Mouse (Mus musculus): ENCODE data around the gene Ank2. TPM values are rescaled to one million over a fixed set of nuclear protein-coding genes. Genes with fewer than 3 reads are reported as not detected.
"Not testable (repeated sequence)": the region's sequence is repeated elsewhere in the genome, so short reads cannot be mapped to it uniquely, and the experiment has no call there.

The Ank2 gene
- total RNA-seq, 2 experiments from 2014 or later: 0.73 TPM; not detected in 1

- no peak for ATAC-seq (replicated peaks; ENCODE audit: poor library complexity, severe bottlenecking)
Observed at GRCm38 (mm10) chr3:127433291-127433690, 65.9 kb downstream of the Ank2 start.

GRCm38 (mm10) chr3:127429866-127430265 is 69.3 kb downstream of the Ank2 start:
- no peak for ATAC-seq (replicated peaks; ENCODE audit: poor library complexity, severe bottlenecking)

GRCm38 (mm10) chr3:127428527-127428926 is 70.6 kb downstream of the Ank2 start:
- ATAC-seq (replicated peaks; ENCODE audit: poor library complexity, severe bottlenecking): peak; percentile 63

GRCm38 (mm10) chr3:127416950-127417349 is 82.2 kb downstream of the Ank2 start:
- ATAC-seq (replicated peaks; ENCODE audit: poor library complexity, severe bottlenecking): no peak

GRCm38 (mm10) chr3:127414438-127414837 is 84.7 kb downstream of the Ank2 start:
- no peak for ATAC-seq (replicated peaks; ENCODE audit: poor library complexity, severe bottlenecking)

GRCm38 (mm10) chr3:127408684-127409550 is 90.2 kb downstream of the Ank2 start:
- peak; percentile 98 for ATAC-seq (replicated peaks; ENCODE audit: poor library complexity, severe bottlenecking)

DNA sequence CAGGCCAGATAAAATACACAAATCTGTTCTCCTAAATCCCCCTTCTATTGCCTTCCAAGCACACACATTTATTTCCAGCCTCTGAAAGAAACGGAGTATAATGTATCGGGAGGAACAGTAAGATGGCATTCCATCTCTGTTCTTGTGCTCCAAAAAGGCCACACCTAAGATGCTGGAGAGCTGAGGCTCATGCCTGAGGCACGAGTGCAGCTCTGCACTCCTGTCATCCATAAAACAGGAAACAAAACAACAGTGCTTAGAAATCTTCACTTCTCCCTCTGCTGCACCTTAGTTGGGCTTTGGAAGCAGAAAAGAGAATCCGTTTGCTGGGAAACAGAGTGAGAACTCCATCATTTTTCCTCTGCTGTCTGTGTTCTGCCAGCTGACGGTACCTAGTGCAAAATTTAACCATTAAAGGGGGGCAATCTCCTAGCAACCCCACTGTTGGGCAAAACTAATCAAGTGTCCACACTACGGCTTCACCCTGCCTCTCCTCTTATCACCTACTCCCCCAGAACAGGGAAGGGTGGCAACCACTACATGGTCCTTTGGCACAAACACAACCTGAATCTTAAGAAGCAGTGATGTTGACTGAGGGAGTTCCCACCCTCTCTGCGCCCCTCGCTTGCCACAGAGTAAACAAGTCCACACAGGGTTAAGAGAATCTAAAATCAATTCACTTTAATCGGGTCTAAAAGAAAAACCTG is 91.1 kb downstream of the Ank2 start:
- no peak for ATAC-seq (replicated peaks; ENCODE audit: poor library complexity, severe bottlenecking)

DNA sequence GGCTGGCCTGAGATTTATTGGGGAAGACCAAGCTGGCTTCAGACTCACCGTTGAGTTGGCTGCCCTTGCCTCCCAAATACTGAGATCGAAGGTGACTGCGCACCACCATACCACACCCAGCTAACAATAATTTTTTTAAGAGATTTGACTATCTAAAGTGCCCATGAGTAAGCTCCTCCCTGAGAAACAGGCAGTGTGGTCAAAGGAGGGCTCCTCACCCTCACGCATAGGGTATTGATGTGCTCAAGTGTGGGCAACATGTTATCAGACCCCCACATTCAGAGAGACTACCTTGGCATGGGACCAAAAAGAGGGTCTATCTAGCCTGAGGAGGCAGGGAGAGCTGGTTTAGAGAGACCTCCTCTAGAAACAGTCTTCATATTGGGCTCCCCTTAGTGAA is 92.3 kb downstream of the Ank2 start:
- no peak for ATAC-seq (replicated peaks; ENCODE audit: poor library complexity, severe bottlenecking)

DNA sequence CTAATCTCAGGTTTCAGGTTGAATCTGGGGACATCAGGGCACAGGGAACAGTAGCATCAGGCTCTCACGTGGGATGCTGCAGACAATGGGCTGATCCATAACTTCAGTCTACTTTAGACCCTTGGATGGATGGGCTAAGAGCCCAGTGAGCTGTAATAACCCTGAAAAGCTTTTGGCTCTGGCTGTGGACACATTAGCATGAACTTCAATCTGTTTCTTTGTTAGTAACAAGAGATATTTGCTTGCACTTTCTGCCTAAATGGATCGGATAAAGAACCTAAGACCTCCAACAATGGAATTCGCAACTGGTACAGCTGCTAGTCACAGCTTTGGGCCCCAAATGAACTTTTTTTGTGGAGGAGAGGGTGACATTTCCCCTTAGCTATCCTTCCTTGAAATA is 94.8 kb downstream of the Ank2 start:
- no peak for ATAC-seq (replicated peaks; ENCODE audit: poor library complexity, severe bottlenecking)

GRCm38 (mm10) chr3:127400976-127401375 is 98.2 kb downstream of the Ank2 start:
- ATAC-seq (replicated peaks; ENCODE audit: poor library complexity, severe bottlenecking): no peak

- not testable (repeated sequence) for ATAC-seq (replicated peaks; ENCODE audit: poor library complexity, severe bottlenecking)
Observed at GRCm38 (mm10) chr3:127400468-127400867, 98.7 kb downstream of the Ank2 start.

DNA sequence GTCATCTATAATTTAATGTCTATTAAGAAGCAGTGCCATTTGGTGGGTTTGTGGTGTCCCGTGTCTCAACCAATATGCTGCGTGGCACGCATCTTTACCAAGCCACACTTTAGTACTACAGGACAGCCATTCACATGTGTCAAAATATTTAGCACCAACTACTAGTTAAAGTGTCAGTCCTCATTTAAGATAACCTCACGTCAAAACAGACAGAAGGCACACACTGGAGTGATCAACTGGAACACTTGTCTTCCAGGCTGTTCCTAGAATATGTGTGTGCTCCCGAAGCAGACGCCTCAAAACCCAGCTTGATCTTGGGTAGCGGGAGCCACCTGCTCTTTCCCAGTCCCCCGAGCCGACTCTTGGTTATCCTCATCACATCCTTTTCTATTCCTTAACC is 101.4 kb downstream of the Ank2 start:
- no peak for ATAC-seq (replicated peaks; ENCODE audit: poor library complexity, severe bottlenecking)

DNA sequence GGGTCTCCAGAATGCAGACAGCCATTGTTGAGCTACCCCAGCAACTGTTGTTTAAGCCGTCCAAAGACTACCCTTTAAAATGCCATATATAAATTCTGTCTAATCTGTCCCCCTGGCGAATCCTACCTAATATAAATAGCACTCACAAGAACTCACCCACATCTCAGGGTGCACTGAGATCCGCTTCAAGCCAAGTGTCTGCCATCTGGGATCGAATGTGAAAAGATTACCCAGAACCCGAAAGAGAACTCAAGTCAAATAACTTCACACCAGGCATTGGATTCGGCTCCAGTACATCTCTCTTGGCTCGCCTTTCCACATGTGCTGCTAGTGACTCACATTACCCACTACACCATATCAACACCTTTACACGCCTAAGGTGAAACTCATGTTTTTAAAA is 103.9 kb downstream of the Ank2 start:
- ATAC-seq (replicated peaks; ENCODE audit: poor library complexity, severe bottlenecking): no peak

- no peak for ATAC-seq (replicated peaks; ENCODE audit: poor library complexity, severe bottlenecking)
Observed at GRCm38 (mm10) chr3:127387016-127387517, 112.1 kb downstream of the Ank2 start.

GRCm38 (mm10) chr3:127383231-127383630 is 115.9 kb downstream of the Ank2 start:
- no peak for ATAC-seq (replicated peaks; ENCODE audit: poor library complexity, severe bottlenecking)

DNA sequence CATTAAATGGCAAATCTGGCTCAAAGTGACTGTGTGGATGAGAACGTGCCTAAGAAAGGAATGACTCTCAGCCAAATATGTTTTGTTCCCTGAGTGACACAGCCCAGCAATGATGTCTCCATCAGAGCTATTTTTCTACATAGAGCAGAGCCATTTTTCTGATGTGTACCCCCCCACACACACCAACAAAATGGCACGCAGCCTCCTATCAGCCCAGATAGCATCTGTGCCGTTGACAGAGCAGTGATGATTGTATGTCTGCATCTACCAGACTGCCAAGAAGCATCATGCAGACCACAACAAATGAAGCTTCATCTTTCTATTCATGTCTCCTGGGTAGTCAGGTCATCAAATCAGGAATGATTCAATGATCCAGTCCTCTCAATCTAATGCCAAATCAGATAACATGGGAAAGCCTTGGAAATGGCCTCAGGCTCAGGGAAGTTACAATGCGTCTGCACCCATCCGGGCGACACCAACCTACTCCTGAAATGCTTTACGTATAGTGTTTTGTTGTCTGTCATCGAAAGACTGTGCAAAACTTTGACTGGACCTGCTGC is 122.2 kb downstream of the Ank2 start:
- ATAC-seq (replicated peaks; ENCODE audit: poor library complexity, severe bottlenecking): no peak

- no peak for ATAC-seq (replicated peaks; ENCODE audit: poor library complexity, severe bottlenecking)
Observed at GRCm38 (mm10) chr3:127375956-127376660, 123.0 kb downstream of the Ank2 start.

DNA sequence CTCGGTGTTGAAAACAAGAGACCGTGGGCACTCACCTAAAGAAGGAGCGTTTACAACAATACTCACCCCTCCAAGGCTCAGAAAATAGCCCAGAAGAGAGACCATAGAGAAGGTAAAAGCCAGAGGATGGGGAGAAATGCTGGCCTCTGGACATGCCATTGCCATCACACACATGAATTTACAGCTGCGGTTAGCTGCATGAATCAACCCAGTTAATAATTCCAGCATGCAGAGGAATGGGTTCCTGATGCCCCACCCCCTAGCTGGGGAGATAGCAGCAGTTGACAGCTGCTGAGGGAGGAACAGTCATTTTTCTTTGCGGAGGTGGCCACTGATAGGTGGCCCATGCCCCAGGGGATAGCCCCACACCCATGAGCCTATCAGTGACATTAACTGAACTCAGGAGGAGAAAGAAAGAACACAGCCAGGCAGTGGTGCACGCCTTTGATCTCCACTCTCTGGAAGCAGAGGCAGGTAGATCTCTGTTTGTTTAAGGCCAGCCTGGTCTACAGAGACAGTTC is 124.9 kb downstream of the Ank2 start:
- ATAC-seq (replicated peaks; ENCODE audit: poor library complexity, severe bottlenecking): no peak

DNA sequence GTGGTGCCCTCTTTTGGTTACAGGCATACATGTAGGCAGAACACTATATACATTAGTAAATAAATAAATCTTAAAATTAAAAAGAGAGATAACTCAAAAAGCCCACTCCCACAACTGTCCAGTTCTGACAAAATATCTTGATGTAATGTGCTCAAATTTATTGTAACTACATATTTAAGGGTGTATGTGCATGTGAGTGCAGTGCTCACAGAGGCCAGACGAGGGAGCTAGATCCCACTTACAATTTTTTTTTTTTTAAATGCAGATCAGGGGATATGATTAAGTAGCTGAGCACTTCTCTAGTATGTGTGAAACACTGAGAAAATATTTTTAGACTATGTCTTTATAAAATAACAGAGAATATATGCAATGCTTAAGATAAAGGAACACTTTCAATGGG is 127.4 kb downstream of the Ank2 start:
- ATAC-seq (replicated peaks; ENCODE audit: poor library complexity, severe bottlenecking): no peak

GRCm38 (mm10) chr3:127369529-127369928 is 129.6 kb downstream of the Ank2 start:
- no peak for ATAC-seq (replicated peaks; ENCODE audit: poor library complexity, severe bottlenecking)
